Mouse (Mus musculus) hematopoietic stem cell, adult 5-6 weeks (primary cell): ENCODE measurements around the gene Aasdh. TPM values are rescaled to one million over a fixed set of nuclear protein-coding genes. Genes with fewer than 3 reads are reported as not detected.
"Not testable (repeated sequence)": the region's sequence is repeated elsewhere in the genome, so short reads cannot be mapped to it uniquely, and the experiment has no call there.

Source experiments
- ATAC-seq, 2 experiments: fragments of 125-278 bp in 1 of 2; replicated peaks in 1 of 2; 2 replicates each; pipeline ENCODE4 v1.8.0; 2016 to 2017; ENCODE audit warnings: inconsistent platforms in 2 of 2, mild to moderate bottlenecking in 2 of 2, moderate number of reproducible peaks in 2 of 2, low read depth in 1 of 2, moderate TSS enrichment in 1 of 2; ENCODE audit not compliant: low FRiP score in 2 of 2, poor library complexity in 2 of 2, severe bottlenecking in 2 of 2, insufficient read depth in 1 of 2, low TSS enrichment in 1 of 2
- total RNA-seq: library from RNA; stranded (forward); fragments of 172-1452, 232-1000 nt; gene quantifications from 2 replicates; pipeline ENCODE4 v1.2.3, GENCODE M21; 2017

The Aasdh gene
- total RNA-seq, 1 experiment from 2014 or later, result 16.7 TPM

DNA sequence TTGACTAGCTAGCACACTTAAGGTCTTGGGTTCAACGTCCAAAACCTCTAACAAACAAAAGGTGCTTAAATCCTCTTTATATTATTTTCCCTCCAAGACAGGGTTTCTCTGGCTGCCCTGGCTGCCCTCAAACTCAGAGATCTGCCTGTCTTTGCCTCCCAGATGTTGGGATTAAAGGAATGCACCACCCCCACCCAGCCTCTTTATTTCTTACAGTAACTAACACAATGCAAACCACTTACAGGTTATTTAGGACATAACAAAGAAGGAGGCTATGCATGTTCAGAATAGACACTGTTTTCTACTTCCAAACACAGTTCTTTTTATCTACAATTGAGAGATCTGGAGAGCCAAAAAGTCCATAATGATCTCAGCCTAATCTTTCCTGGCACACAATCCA is 19.0 kb upstream of the Aasdh start:
- no peak for ATAC-seq

GRCm38 (mm10) chr5:76923428-76923827 is 18.1 kb upstream of the Aasdh start:
- no peak; a peak in 1 of 4 replicates for ATAC-seq

GRCm38 (mm10) chr5:76922833-76923232 is 17.5 kb upstream of the Aasdh start:
- no peak for ATAC-seq

DNA sequence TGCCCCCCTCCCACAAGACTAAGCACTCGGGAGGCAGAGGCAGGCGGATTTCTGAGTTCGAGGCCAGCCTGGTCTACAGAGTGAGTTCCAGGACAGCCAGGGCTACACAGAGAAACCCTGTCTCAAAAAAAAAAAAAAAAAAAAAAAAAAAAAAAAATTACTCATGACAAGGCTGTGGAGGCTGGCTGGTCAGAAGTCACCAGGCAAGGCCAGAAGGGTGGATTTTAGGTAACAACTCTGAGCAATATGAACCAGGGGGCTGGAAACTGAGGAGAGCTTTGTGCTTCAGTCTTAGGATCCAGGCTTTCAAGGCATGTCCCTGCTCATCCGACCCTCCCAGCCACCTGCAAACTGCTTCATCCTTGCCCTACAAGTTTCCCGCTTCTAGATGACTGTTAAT is 7.2 kb upstream of the Aasdh start:
- not testable (repeated sequence) for ATAC-seq

DNA sequence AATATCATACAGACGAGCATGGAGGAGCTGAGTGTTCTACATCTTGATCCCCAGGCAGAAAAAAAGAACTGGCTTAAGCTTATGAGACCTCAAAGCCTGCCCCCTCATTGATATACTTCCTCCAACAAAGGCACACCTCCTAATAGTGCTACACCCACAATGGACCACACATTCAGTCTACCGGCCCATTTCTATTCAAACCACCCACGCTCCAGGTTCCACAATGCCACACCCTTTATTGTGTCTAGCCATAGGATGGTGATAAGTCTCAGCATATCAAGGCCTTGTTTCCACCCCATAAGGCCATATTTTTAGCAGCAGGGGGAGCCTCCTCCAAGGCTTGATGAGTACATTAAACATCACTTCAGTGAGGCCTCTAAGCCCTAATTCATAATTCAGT is 5.5 kb upstream of the Aasdh start:
- ATAC-seq, result no peak

- ATAC-seq, result no peak
Measured at GRCm38 (mm10) chr5:76906155-76906499, 813 bp upstream of the Aasdh start.

- ATAC-seq, result peak in 1 of 2 experiments; percentile 3; a peak in 1 of 4 replicates
Measured at GRCm38 (mm10) chr5:76904713-76905404, 455 bp downstream of the Aasdh start.

DNA sequence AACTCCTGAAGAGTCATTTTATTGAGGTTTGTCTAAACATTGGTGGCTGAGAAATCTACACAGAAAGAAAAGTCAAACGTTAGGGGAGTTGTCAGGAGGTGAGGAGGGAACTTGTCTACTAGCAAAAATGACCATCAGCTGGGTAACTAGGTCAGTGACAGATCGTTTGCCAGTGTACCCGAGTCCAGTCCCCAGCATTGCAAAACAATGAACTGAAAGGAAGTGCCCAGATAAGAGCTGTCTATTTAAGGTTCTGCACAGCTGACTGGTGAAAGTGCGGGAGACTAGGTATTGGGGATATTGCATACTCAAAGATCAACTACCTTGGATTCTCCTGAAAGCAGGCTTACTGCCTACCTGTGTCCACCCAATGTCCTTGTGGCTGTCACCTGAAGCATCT is 3.2 kb downstream of the Aasdh start:
- no peak for ATAC-seq

- no peak for ATAC-seq
Measured at GRCm38 (mm10) chr5:76893084-76893483, 12.2 kb downstream of the Aasdh start.

GRCm38 (mm10) chr5:76892608-76893007 is 12.7 kb downstream of the Aasdh start:
- ATAC-seq, result no peak

- ATAC-seq, result no peak
Measured at GRCm38 (mm10) chr5:76887011-76887410, 18.3 kb downstream of the Aasdh start.

DNA sequence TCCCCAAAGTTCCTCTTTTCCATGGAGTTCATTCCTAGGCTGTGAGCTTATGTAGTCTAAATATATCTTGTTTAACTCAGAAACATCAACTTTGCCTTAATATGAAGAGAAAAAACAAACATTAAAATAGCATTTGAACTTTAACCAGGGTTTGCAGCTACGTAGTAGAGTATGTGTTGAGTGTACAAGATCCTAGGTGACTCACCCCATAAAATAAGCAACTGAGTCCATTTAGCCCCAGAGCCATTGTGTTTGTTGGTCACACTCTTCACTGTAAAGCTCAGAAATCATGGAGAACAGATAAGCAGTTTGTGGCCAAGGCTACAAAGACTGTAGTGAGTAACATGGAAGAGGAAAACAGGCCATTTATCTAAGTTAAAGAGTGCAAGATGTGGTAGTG is 21.2 kb downstream of the Aasdh start:
- ATAC-seq, result no peak

- no peak for ATAC-seq
Measured at GRCm38 (mm10) chr5:76876106-76876758, 29.1 kb downstream of the Aasdh start.

GRCm38 (mm10) chr5:76869553-76869952 is 35.8 kb downstream of the Aasdh start:
- no peak for ATAC-seq

- peak; percentile 95 to 97 for ATAC-seq
Measured at GRCm38 (mm10) chr5:76868693-76869286, 36.5 kb downstream of the Aasdh start.

DNA sequence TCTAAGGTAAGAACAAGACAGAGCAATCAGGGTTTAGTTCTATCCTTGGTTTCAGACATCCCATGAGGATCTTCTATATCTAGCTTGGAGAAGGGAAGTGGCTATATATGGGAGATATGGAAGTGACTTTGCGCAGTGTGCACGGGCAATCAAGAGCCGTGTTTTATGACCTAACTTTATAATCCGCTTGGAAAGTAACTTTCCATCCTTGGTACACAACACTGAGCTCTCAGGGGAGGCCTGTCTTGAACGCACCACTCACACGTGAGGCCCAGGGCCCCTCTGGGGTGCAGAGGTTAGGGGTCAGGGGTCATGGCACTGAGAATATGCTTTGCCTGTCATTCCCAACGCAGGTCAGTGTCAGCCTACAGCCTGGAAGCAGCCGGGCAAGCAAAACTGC is 38.5 kb downstream of the Aasdh start:
- no peak for ATAC-seq

DNA sequence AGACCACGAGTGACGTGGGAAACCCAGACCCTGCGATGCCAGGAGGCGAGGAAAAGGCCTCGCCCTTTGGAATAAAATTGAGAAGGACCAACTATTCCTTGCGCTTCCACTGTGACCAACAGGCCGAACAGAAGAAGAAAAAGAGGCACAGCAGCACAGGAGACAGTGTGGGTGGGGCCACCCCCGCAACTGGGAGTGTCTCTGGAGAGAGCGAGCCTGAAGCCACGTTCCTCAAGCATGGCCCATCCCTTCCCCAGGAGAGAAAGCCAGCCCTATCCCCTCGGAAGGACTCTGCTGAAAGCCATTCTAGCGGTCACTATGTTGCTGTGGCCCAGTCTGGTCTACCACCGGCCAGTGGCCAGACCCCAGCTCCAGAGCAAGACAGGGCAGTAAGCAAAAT is 46.9 kb downstream of the Aasdh start:
- no peak for ATAC-seq

DNA sequence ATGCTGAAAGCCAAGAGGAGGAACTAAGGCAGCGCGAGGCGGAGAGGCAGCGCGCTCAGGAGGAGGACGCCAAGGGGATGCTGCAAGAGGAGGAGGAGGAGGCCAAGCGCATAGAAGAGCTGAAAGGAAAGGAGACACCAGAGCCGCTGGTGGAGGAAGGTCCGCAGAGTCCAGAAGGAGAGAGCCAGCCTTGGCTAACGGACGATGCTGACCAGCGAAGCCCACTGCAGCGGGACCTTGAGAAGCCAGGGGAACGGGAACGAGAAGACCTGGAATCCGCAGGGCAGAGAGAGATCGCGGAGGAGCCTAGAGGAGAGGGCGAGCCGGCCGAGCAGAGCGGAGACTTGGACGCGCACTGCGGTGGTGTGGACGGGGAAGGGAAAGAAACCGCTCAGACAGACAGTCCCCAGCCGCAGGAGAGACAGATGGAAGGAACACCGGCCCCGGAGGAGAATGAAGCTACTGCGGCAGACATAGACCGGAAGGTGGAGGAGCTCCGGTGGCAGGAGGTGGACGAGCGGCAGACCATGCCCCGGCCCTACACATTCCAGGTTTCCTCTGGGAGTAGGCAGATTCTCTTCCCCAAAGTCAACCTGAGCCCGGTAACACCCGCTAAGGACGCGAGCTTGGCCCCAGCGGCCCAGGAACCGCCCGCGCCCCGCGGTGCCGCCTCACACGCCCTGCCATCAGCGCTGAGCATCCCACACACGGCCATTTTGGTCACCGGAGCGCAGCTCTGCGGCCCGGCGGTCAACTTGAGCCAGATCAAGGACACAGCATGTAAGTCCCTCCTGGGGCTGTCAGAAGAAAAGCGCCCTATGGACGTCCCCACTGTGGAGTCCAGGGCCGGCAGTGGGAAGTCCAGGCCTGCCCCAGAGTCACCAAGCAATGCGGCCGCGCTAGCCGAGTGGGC is 48.0 kb downstream of the Aasdh start:
- ATAC-seq, result peak in 1 of 2 experiments; percentile 24; a peak in 1 of 4 replicates
